Comparison of ENCODE assay signal across 8 mouse cellular contexts in genomic region chr10:45051125-45051744, GRCm38 (mm10). TPM values are rescaled to one million over a fixed set of nuclear protein-coding genes. Genes with fewer than 3 reads are reported as not detected.
A peak's percentile ranks its signal among the peaks of the same experiment; 100 is the strongest.
DNase-seq lines count a peak whose midpoint lies in the region; ATAC-seq and TF ChIP-seq lines count a peak whose summit lies in the region.

No protein-coding gene starts in this region.

- 62% methylated on average over 11 of the region's 11 CpGs for WGBS in forebrain, embryonic 12.5 days
- WGBS in hindbrain, embryonic 10.5 days: 64% methylated on average over 11 of the region's 11 CpGs
- 42% methylated on average over 11 of the region's 11 CpGs for whole genome bisulfite sequencing in lung, embryonic 16.5 days

- peak; percentile 72; the same call in 1 of the 2 replicates for TF ChIP-seq CTCF in brain, embryonic 14.5 days (IDR thresholded peaks at IDR 0.05; ENCODE audit: borderline replicate concordance, extremely low read depth, insufficient read depth, insufficient read length)
- TF ChIP-seq CTCF in layer of hippocampus, adult 2 months (conservative IDR thresholded peaks at IDR 0.05): peak; percentile 87

- H3K9ac ChIP-seq in forebrain, embryonic 12.5 days: no peak overlapping the region
- no peak overlapping the region for H3K9ac ChIP-seq in lung, embryonic 16.5 days (ENCODE audit: low read length)

- no peak overlapping the region for H3K4me3 ChIP-seq in forebrain, embryonic 12.5 days (replicated peaks)
- H3K4me3 ChIP-seq in hindbrain, embryonic 10.5 days: no peak overlapping the region
- no peak overlapping the region for H3K4me3 ChIP-seq in layer of hippocampus, adult 2 months
- H3K4me3 ChIP-seq in lung, embryonic 16.5 days (ENCODE audit: low read length): no peak overlapping the region

- H3K27me3 ChIP-seq in forebrain, embryonic 12.5 days: peaks cover 15% of the 10 kb centered on the region; the same call in 1 of the 2 replicates
- H3K27me3 ChIP-seq in hindbrain, embryonic 10.5 days (ENCODE audit: insufficient read depth, poor library complexity, severe bottlenecking): no peaks in the 10 kb centered on the region
- no peaks in the 10 kb centered on the region for H3K27me3 ChIP-seq in lung, embryonic 16.5 days (ENCODE audit: control insufficient read depth, insufficient read depth, low read depth, low read length)

- H3K9me3 ChIP-seq in forebrain, embryonic 12.5 days: no peaks in the 10 kb centered on the region
- no peaks in the 10 kb centered on the region for H3K9me3 ChIP-seq in hindbrain, embryonic 10.5 days
- no peaks in the 10 kb centered on the region for H3K9me3 ChIP-seq in lung, embryonic 16.5 days (ENCODE audit: control insufficient read depth, low read length)

- H3K4me1 ChIP-seq in forebrain, embryonic 12.5 days: no peaks in the 10 kb centered on the region
- H3K4me1 ChIP-seq in hindbrain, embryonic 10.5 days (replicated peaks): peaks cover 11% of the 10 kb centered on the region; the same call in 1 of the 2 replicates
- H3K4me1 ChIP-seq in lung, embryonic 16.5 days (replicated peaks; ENCODE audit: control insufficient read depth, insufficient read depth, low read length): peaks cover 3% of the 10 kb centered on the region; the same call in 1 of the 2 replicates

- TF ChIP-seq POLR2A in brain, embryonic 14.5 days (IDR thresholded peaks at IDR 0.05; ENCODE audit: borderline replicate concordance, extremely low read depth, insufficient read depth, insufficient read length, poor library complexity, severe bottlenecking): no peak

- ATAC-seq in forebrain, embryonic 12.5 days (ENCODE audit: low FRiP score): peak; percentile 51
- peak; percentile 76; the same call in 1 of the 2 replicates for ATAC-seq in lung, embryonic 16.5 days (ENCODE audit: low read depth)

- DNase-seq in ES-CJ7 (ENCODE audit: low read depth, low spot score): peak; percentile 89
- DNase-seq in brain, embryonic 14.5 days (ENCODE audit: low read depth): peak; percentile 86
- DNase-seq in hindbrain, embryonic 10.5 days (ENCODE audit: low spot score): peak; percentile 72
- peak; percentile 42 to 80 for DNase-seq in layer of hippocampus, adult 2 months (ENCODE audit: low spot score in 2 of 2)
- DNase-seq in ovary, postnatal 14 days (ENCODE audit: low spot score): peak; percentile 74
- peak; percentile 76 for DNase-seq in thymus, postnatal 0 days (ENCODE audit: low spot score)

- H3K27ac ChIP-seq in forebrain, embryonic 12.5 days: no peak overlapping the region
- no peak overlapping the region for H3K27ac ChIP-seq in hindbrain, embryonic 10.5 days
- H3K27ac ChIP-seq in layer of hippocampus, adult 2 months: no peak overlapping the region
- no peak overlapping the region for H3K27ac ChIP-seq in lung, embryonic 16.5 days (ENCODE audit: low read length)

- H3K4me2 ChIP-seq in forebrain, embryonic 12.5 days: no peak overlapping the region
- 0 out of 2 replicates have a peak overlapping the region, but pooled peaks have one; percentile 7 for H3K4me2 ChIP-seq in lung, embryonic 16.5 days (ENCODE audit: low read depth, low read length)

- H3K36me3 ChIP-seq in forebrain, embryonic 12.5 days (replicated peaks): no peaks in the 10 kb centered on the region
- H3K36me3 ChIP-seq in hindbrain, embryonic 10.5 days: no peaks in the 10 kb centered on the region
- H3K36me3 ChIP-seq in lung, embryonic 16.5 days (ENCODE audit: control insufficient read depth, insufficient read depth, low read length): no peaks in the 10 kb centered on the region

RNA-seq across cellular contexts. Expression of gene Prep, which starts 15.8 kb away (rescaled TPM):
- polyA plus RNA-seq in brain, embryonic 14.5 days (2012; rRNA removed): 16.7 and 20.6 TPM in 2 replicates
- 23.7 and 27.4 TPM in 2 replicates for polyA plus RNA-seq in forebrain, embryonic 12.5 days (2016; fragmentation: Nextera tagmentation; extraction: Ambion mirVana)
- 34.0 and 38.3 TPM in 2 replicates for polyA plus RNA-seq in hindbrain, embryonic 10.5 days (2016; fragmentation: Nextera tagmentation; extraction: Ambion mirVana)
- total RNA-seq in layer of hippocampus, adult 2 months (2021): 1 to 10 TPM; 8.8 to 9.5 TPM
- 35.3 and 37.1 TPM in 2 replicates for polyA plus RNA-seq in lung, embryonic 16.5 days (2015; fragmentation: Nextera tagmentation; extraction: Ambion mirVana)
- 18.1 and 18.7 TPM in 2 replicates for polyA plus RNA-seq in thymus, postnatal 0 days (2015; fragmentation: Nextera tagmentation; extraction: Ambion mirVana)
